Mouse (Mus musculus) gastrocnemius, adult 8-10 months (tissue): ENCODE data around the gene Oxt. TPM values are rescaled to one million over a fixed set of nuclear protein-coding genes. Genes with fewer than 3 reads are reported as not detected.

Experiments
- DNase-seq, 2 experiments: peaks; one replicate each; pipeline ENCODE4 v3.0.0; 2022; ENCODE audit warnings: low spot score in 2 of 2
- microRNA-seq: library from miRNA; unstranded; fragments of <30 nt; microRNA quantifications from one replicate; pipeline ENCODE4 v1.2.0, GENCODE M21; 2022
- total RNA-seq, 4 experiments: library from RNA; stranded (reverse); gene quantifications; 2 replicates each; pipeline ENCODE4 v1.2.4; 2022

Gene Oxt
- total RNA-seq, 4 experiments from 2014 or later = not detected

GRCm38 (mm10) chr2:130578148-130578547, 2.2 kb downstream of the Oxt start:
- DNase-seq = peak; percentile 21 to 31

GRCm38 (mm10) chr2:130579791-130580190, 3.8 kb downstream of the Oxt start:
- DNase-seq = no peak

- DNase-seq = no peak
Measured at GRCm38 (mm10) chr2:130581201-130581600, 5.2 kb downstream of the Oxt start.

- no peak for DNase-seq
Measured at GRCm38 (mm10) chr2:130582552-130582951, 6.6 kb downstream of the Oxt start, which contains the start of gene Avp. Avp (minus strand) TSS chr2:130582554.

GRCm38 (mm10) chr2:130583902-130584560, 8.1 kb downstream of the Oxt start:
- no peak for DNase-seq

GRCm38 (mm10) chr2:130586016-130586415, 10.0 kb downstream of the Oxt start:
- DNase-seq = no peak

- no peak for DNase-seq
Measured at GRCm38 (mm10) chr2:130588373-130588772, 12.4 kb downstream of the Oxt start.

- no peak for DNase-seq
Measured at GRCm38 (mm10) chr2:130589157-130589556, 13.2 kb downstream of the Oxt start.

GRCm38 (mm10) chr2:130589761-130590160, 13.8 kb downstream of the Oxt start:
- no peak for DNase-seq

- DNase-seq = peak in 1 of 2 experiments; percentile 44
Measured at GRCm38 (mm10) chr2:130591016-130591415, 15.0 kb downstream of the Oxt start.

GRCm38 (mm10) chr2:130595596-130595995, 19.6 kb downstream of the Oxt start:
- DNase-seq = no peak

GRCm38 (mm10) chr2:130597601-130598010, 21.6 kb downstream of the Oxt start:
- DNase-seq = no peak

- DNase-seq = no peak
Measured at GRCm38 (mm10) chr2:130598399-130598798, 22.4 kb downstream of the Oxt start.

- no peak for DNase-seq
Measured at GRCm38 (mm10) chr2:130602195-130602594, 26.2 kb downstream of the Oxt start.

GRCm38 (mm10) chr2:130613091-130613490, 37.1 kb downstream of the Oxt start:
- no peak for DNase-seq

- no peak for DNase-seq
Measured at GRCm38 (mm10) chr2:130618972-130619371, 43.0 kb downstream of the Oxt start.

Small RNA genes lying within 50 kb of the gene (microRNA-seq; reads per million reads assigned to microRNA genes)
- not detected for gene Gm23876

Other genes with a start within 250 kb of the Oxt start
- 1 to 10 TPM; 1.1 to 2.7 (median 2.4) TPM for gene Cpxm1, start 178.6 kb upstream of the Oxt start, total RNA-seq
- gene Gm28372, start 170.9 kb upstream of the Oxt start, total RNA-seq = not detected
- gene 1700020A23Rik, start 170.9 kb upstream of the Oxt start, total RNA-seq = not detected
- not detected for gene Tmem239, start 169.7 kb upstream of the Oxt start, total RNA-seq
- 10 to 100 TPM; 13.2 to 20.5 (median 18.2) TPM for gene Vps16, start 151.8 kb upstream of the Oxt start, total RNA-seq
- gene Pced1a, start 151.5 kb upstream of the Oxt start, total RNA-seq = 1 to 10 TPM; 3.7 to 6.2 (median 3.8) TPM
- gene Ptpra, start 125.9 kb upstream of the Oxt start, total RNA-seq = 10 to 100 TPM; 12.2 to 18.8 (median 14.5) TPM
- 10 to 100 TPM; 43.7 to 47.6 (median 46.2) TPM for gene Mrps26, start 12.4 kb upstream of the Oxt start, total RNA-seq
- not detected for gene Avp, start 6.4 kb downstream of the Oxt start, total RNA-seq
- 1 to 10 TPM; 5.1 to 7.7 (median 6.7) TPM for gene Fastkd5, start 53.9 kb downstream of the Oxt start, total RNA-seq
- gene Ubox5, start 53.9 kb downstream of the Oxt start, total RNA-seq = 1 to 10 TPM; 4.7 to 6.0 (median 5.2) TPM
- 1 to 10 TPM; 1.8 to 3.0 (median 2.4) TPM for gene Lzts3, start 66.6 kb downstream of the Oxt start, total RNA-seq
- 100 to 1,000 TPM; 120 to 153 (median 133) TPM for gene Ddrgk1, start 88.5 kb downstream of the Oxt start, total RNA-seq
- 10 to 100 TPM; 12.0 to 14.5 (median 13.3) TPM for gene Itpa, start 91.4 kb downstream of the Oxt start, total RNA-seq
- under 1 TPM in 2 of 4 experiments, not detected in 2; 0.18 to 0.43 TPM for gene Slc4a11, start 121.3 kb downstream of the Oxt start, total RNA-seq